In the genomic region with DNA sequence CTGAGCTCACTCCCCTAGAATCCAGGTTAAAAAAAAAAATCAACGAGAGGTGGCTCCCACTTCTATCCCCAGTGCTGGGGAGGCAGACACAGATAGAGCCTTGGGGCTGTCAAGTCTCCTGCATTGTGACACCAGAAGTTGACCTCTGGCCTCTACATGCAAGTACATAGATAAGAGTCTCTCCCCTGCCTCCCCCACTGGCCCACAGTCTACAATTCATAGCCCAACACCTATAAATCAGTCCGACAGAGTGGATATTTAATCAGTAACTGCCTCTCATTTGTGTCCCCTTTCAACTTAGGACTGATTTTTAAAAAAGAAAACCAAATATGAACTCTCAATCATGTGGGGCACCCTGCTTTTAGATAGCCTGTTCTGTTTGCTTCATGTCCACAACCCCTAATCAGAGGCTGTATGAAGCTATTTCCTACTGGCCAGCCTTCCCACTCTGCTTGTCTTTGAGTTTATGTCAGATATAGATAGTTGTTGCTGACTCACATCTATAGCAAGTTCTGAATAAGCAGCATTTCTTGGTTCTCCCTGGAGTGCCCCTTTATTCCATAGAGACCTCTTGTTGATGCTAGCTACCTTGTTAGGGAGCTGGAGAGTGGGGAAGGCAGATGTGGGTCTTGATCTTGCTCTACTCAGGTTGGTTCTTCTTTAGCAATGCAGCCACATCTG, we compare ENCODE assay signal across 2 mouse cellular contexts.
A peak's percentile ranks its signal among the peaks of the same experiment; 100 is the strongest.
TF ChIP-seq lines count a peak whose summit lies in the region.

No protein-coding gene starts in this region.

TF ChIP-seq in CH12.LX, 34 proteins besides CTCF, POLR2A, EP300 and RAD21 (continued from another document):
- TF ChIP-seq IRF4 (IDR thresholded peaks at IDR 0.05; ENCODE audit: low read depth, low read length) (peak; percentile 100), ZNF384 (IDR thresholded peaks at IDR 0.05; ENCODE audit: low read depth, low read length) (no peak), E2F4 (IDR thresholded peaks at IDR 0.05; ENCODE audit: insufficient replicate concordance, low read depth, low read length) (no peak), RCOR1 (conservative IDR thresholded peaks at IDR 0.05; ENCODE audit: low read depth, low read length) (peak; percentile 96), ZC3H11A (IDR thresholded peaks at IDR 0.05; ENCODE audit: low read depth, low read length) (no peak), UBTF (IDR thresholded peaks at IDR 0.05; ENCODE audit: low read depth, low read length) (no peak), SIN3A (IDR thresholded peaks at IDR 0.05; ENCODE audit: low read length) (peak; percentile 52; the same call in 1 of the 2 replicates), SMC3 (IDR thresholded peaks at IDR 0.05; ENCODE audit: low read depth, low read length) (no peak), TCF12 (IDR thresholded peaks at IDR 0.05; ENCODE audit: low read depth, low read length) (peak; percentile 92), MAX (IDR thresholded peaks at IDR 0.05; ENCODE audit: low read length) (no peak), ELF1 (IDR thresholded peaks at IDR 0.05; ENCODE audit: low read depth, low read length) (peak; percentile 30; the same call in 1 of the 2 replicates), USF1 (IDR thresholded peaks at IDR 0.05; ENCODE audit: low read depth, low read length) (no peak), JUND (conservative IDR thresholded peaks at IDR 0.05; ENCODE audit: low read depth, low read length) (peak; percentile 98), MEF2A (IDR thresholded peaks at IDR 0.05; ENCODE audit: borderline replicate concordance, low read depth, low read length) (peak; percentile 96), MXI1 (IDR thresholded peaks at IDR 0.05; ENCODE audit: low read depth, low read length) (no peak), POLR2AphosphoS2 (IDR thresholded peaks at IDR 0.05; ENCODE audit: low read depth, low read length) (no peak), ZMIZ1 (IDR thresholded peaks at IDR 0.05; ENCODE audit: low read depth, low read length) (no peak), JUN (IDR thresholded peaks at IDR 0.05; ENCODE audit: insufficient read depth, low read depth, low read length) (peak; percentile 96), HCFC1 (IDR thresholded peaks at IDR 0.05; ENCODE audit: low read depth, low read length) (peak; percentile 33; the same call in 1 of the 2 replicates), ZKSCAN1 (IDR thresholded peaks at IDR 0.05; ENCODE audit: borderline replicate concordance, low read depth, low read length) (no peak), BHLHE40 (IDR thresholded peaks at IDR 0.05; ENCODE audit: low read depth, low read length) (peak; percentile 72), NRF1 (IDR thresholded peaks at IDR 0.05; ENCODE audit: low read depth, low read length) (no peak), ETS1 (conservative IDR thresholded peaks at IDR 0.05; ENCODE audit: low read depth, low read length) (peak; percentile 87), NELFE (IDR thresholded peaks at IDR 0.05; ENCODE audit: low read depth, low read length) (no peak), TBP (conservative IDR thresholded peaks at IDR 0.05; ENCODE audit: low read depth, low read length) (no peak), PAX5 (IDR thresholded peaks at IDR 0.05; ENCODE audit: low read length) (no peak), CHD1 (IDR thresholded peaks at IDR 0.05; ENCODE audit: low read depth, low read length) (no peak), CHD2 (IDR thresholded peaks at IDR 0.05; ENCODE audit: low read length) (peak; percentile 75; the same call in 1 of the 2 replicates), MAZ (IDR thresholded peaks at IDR 0.05; ENCODE audit: low read depth, low read length) (no peak), KAT2A (IDR thresholded peaks at IDR 0.05; ENCODE audit: insufficient replicate concordance, low read length) (no peak)
TF ChIP-seq in CH12.LX: peak in this region for 13.

TF ChIP-seq in myocyte, 11 proteins besides CTCF, POLR2A, EP300 and RAD21 (continued from another document):
- TF ChIP-seq CEBPB (IDR thresholded peaks at IDR 0.05; ENCODE audit: insufficient read depth, poor library complexity, severe bottlenecking) (no peak), MYOG (IDR thresholded peaks at IDR 0.05; ENCODE audit: control insufficient read depth in 1 of 3, insufficient read depth in 1 of 3, insufficient read length in 2 of 3, low read depth in 2 of 3) (no peak), E2F4 (IDR thresholded peaks at IDR 0.05; ENCODE audit: insufficient read depth) (no peak)
